Mouse (Mus musculus) right cerebral cortex, postnatal 36 days (tissue): ENCODE data around the gene Stmnd1.
"Not testable (repeated sequence)": the region's sequence is repeated elsewhere in the genome, so short reads cannot be mapped to it uniquely, and the experiment has no call there.

Experiments used
- DNase-seq, 2 experiments: peaks; one replicate each; pipeline ENCODE4 v3.0.0; 2022; ENCODE audit warnings: low spot score in 2 of 2, mixed read lengths in 1 of 2

Stmnd1 gene

DNA sequence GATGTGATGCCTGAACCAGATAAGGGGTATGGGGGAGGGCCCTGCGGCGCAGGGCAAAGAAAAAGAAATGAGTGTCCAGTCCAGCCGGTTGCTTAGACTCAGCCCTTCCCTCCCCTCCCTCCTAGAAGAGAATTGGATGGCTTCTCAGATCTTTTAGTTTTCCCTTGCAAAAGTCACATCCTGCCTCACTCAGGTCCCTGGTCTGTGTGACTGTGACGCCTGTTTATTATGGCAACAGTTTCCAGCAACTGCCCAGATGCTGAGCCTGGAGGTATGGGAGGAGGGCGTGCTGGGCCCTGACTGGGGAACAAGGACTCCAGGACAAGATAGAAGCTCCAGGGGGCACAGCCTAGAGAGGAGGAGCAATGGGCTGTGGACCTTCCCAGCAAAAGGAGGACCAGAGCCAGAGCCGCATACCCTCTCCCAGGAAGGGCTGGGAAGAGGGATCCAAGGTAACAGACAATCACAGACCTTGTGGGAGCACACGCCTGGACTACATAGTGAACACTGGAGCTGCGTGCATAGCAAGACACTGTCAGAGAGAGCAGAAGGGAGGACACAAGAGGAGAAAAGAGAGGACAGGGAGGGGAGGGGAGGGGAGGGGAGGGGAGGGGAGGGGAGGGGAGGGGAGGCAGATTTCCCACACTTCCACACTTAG lies at the start of gene Stmnd1:
Stmnd1 (plus strand) TSS at position 269 of the 658 bp plus-strand sequence.
- no peak for DNase-seq

DNA sequence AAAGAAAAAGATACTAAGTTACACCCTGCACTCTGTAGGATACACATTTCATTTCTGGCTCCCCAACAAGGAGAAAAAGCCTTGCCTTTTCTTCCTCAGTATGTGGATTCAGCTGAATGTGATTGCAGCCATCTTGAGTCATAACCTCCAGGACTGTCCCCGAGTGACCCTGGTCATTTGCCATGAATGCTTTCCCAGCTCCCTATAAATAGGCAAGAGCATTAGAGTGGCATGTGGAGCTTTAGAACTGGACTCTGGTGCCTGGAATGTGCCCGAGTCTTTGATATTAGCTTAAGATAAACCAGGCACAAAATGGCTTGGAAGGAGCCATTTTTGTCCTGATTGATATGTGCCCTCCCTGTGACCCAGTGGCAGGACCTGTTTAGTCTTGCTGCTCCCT lies 46.6 kb upstream of the Stmnd1 start:
- no peak for DNase-seq

DNA sequence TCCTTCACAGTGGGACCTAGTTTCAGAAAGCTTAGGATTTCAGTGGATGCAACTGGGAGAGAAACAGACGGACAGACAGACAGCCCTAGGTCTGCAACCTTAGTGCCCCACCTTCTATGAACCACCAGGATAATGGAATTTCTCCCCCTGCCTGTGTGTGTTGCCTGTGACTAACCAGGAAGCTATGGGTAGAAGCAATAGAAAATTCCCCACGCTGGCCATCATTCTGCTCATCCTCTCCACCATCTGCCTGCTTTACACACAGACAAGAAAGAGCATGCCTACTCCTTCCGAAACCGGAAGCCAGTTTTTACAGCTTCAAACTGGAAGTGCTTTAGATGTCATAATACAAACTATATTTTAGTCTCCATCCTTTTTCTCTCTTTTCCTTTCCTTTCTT lies 46.0 kb upstream of the Stmnd1 start:
- DNase-seq = no peak

DNA sequence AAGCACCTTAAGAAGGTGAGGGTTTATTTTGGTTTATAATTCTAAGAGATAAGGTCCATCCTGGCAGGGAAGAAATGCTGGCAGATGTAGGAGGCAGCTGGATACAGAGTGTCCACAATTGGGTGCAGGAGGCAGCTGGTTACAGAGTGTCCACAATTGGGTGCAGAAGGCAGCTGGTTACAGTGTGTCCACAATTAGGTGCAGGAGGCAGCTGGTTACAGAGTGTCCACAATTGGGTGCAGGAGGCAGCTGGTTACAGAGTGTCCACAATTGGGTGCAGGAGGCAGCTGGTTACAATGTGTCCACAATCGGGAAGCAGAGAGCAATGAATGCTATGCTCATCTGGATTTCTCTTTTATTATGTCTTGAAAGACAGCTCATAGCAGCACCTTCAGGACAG lies 44.8 kb upstream of the Stmnd1 start:
- not testable (repeated sequence) for DNase-seq

DNA sequence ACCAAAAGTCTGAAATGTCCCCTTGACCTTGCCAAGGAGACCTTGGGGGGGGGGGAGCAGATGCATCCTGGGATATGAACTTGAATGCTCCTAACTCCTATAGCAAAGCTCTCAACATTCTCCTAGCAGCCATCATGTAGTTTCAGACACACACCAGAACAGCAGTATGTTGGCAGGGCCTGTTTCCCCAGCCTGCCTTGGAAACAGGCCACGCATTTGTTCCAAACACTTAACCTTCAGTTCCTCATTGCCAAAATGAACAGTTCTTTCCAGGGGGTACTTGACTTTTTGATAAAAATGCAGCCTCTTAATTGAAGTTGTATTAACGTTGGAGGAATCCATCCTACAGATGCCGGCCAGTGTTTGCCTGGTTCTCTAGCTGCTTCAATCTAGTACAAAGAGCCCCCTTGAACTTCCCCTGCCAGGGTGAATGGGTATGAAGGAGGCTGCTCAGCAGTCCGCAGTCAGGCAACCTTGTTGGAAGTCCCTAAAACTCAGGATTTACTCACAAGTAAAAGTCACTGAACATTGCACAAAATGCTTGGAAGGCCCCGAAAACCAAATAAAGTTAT lies 41.9 kb upstream of the Stmnd1 start:
- no peak for DNase-seq

DNA sequence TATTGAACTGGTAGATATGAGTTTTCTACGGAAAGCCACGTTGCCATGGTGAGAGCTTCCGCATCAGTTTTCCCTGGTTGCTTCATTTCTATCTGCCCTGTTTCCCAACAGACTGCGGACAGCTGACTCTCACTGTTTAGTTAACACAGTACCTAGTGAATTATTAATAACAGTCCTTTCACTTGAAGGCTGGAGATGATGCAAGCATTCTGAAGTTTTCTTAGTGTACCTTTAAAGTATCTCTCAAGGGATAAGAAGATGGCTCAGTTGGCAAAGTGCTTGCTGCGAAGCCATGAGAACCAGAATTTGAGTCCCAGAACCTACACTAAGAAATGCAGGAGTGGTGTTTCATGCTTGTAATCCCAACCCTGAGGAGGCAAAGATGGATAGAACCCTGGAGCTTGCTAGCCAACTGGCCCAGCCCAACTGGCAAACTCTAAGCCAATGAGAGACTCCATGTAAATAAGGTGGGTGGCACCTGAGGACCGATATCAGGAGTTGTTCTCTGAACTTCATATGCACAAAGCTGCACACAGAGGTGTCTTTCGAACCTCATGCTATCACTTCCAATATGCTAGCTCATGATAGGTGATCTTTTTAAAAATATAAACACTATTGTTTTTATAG lies 35.7 kb upstream of the Stmnd1 start:
- no peak for DNase-seq

DNA sequence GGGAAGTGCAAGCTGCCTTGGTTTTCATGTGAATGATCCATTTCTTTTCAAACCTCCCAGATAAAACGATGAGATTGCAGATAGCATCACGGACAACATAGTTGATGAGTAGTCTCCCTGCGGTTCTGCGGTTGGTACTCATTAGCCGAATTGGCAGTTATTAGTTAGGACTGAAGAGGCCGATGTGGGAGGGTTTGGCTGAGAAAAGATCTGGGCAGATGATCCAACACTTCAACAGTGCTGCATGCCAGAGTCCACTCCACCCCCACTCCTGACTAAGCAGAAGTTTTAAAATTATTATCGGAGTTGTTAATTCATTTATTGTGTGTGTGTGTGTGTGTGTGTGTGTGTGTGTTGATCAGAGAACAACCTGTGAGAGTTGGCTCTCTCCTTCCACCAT lies 34.7 kb upstream of the Stmnd1 start:
- DNase-seq = no peak

DNA sequence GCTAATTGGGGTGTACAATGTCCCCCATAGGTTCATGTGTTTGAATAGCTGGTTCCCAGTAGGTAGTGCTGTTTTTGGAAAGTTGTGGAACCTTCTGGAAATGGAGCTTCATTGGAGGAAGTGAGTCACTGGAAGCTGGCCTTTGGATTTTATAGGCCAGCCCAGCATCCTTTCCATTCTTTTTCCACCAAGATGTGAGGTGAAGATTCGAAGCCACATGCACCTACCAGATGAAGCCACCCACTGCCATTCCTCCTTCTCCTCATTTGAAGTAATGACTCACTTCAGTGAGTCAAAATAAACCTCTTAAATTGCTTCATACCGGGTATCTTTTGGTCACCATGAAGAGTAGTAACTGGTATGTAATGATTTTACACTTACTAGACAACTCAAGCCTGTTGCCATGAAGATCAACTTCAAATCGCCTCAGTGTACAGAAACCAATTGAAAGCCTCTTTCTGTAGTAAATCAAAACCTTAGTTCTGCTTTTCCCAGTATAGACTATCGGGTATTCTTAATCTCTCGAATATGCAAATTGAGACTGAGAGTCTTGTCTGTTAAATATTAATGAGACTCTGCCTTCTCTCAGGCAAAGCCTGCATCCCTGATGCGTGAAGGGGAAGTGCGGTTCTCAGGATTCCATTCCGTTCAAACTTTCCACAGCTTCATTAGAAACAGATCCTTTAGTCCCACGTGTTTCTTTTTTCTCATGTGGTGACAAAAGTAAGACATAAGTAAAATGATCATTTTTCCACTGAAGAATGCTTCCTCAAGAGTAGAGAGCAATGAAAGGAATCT lies 31.9 kb upstream of the Stmnd1 start:
- DNase-seq = no peak

DNA sequence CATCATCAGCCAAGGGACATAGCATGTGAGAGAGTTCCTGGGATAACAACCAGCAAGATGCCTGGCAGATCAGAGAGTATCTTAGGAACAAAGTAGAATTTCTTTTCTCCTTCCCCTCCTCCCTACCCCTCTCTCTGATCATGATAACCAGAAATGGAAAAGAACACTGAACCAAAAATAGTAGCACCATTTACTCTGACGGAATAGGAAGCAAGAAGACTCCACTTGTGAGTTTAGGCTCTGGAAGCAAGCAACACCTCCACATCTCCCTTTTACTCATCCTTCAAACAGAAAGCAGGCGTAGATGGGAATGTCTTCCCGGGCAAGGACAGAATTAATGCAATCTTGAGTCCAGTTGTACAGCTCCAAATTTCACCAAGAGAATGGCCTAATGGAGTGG lies 19.8 kb upstream of the Stmnd1 start:
- peak in 1 of 2 experiments; percentile 39 for DNase-seq

DNA sequence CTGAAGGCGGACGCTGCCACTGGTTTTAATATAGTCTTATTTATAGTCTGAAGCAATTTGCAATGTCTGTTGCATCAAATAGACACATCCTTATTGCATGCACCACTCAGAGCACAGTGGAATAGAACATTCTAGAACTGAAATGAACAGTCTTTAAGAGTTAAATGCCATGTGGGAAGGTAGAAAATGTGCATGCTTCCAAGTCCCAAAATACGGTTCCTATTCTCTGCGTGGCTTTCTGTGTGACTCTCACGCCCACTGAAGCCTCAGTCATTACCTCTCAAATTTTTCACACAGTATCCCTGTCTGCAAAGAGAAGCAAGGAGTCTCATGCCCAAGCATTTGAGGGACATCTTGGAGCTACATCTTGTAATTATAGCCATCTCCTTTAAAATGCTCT lies 19.4 kb upstream of the Stmnd1 start:
- no peak for DNase-seq

DNA sequence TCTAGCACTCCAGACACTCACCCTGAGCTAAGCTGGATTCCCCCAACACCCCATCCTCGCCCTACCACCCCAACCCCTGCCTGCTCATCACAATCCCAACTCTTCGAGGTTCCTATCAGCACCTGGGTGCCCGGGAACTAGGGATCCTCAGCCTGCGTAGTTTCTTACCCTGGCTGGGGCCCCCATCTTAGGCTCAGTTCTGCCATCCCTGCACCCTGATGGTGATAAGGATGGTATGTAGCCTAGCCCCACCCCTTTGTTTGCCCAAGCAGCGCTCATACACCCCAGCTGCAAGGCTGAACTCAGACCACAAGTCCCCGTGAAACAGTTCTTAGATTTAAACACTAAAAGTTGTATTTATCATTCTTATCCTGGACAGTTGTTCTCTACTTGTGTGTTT lies 17.9 kb upstream of the Stmnd1 start:
- no peak for DNase-seq

DNA sequence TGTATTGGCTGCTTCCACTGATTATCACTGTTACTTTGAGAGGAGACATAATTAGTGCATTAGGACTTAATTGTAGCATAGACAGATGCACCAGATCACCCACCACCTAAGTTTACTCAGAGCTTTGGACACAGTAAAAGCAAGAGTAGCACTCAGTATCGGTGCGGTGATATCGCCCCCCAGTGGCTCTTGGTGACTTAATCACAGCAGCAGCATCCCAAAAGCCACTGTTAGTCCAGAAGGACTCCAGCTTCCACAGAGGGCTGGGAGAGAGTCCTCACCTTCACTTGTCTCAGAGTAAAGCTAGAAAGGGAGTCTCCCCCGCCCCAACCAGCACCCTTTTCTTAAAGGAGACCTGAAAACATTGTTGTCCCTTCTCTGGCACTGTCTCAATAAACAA lies 15.7 kb upstream of the Stmnd1 start:
- peak; percentile 51 to 68 for DNase-seq

DNA sequence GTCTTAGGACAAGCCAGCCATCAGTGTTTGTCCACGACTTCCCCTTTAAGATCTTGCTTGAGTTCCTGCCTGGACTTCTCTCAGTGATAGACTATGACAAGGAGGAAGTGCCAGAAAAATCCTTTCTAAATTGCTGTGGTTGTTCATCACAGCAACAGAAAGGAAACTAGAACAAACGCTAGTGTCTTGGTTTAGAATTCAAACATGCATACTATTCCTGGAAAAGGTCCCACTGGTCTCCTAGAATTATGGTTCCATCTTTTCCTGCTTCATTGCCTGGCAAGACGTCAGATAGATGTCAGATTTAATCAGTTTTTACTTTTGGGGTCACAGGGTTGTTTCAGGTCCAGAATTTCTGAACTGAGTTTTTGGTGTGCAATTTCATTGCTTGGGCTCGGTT lies 14.0 kb upstream of the Stmnd1 start:
- no peak for DNase-seq

DNA sequence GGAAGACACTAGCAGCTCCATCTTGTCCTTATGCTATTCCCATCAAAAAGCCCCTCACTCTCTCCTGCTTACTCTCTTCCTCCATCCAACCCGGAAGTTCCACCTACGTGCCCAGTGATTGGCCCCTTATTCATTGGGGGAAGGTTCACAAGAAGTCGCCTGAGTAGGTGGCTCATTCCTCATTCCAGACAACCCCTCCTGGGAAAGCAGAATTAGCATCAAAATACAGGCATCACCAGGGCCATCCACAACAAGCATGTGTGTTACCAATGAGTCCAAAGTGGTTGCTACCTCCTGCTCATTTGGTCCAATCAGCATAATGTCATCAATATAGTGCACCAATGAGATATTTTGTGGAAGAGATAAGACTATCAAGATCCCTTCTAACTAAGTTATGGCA lies 12.3 kb upstream of the Stmnd1 start:
- DNase-seq = no peak

DNA sequence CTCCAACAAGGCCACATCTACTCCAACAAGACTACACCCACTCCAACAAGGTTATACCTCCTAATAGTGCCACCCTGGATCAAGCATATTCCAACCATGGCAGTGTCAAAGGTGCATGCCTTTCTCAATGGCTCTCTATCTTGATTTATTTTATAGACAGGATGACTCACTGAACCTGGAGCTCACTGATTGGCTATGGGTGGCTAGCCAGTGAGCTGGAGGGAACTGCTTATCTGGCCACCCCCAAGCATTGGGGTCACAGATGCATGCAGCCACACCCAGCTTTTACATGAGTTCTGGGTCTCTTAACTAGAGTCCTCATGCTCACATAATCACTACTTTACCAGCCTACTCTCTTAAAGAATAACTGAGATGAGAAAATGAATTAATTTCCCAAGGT lies 5.7 kb upstream of the Stmnd1 start:
- no peak for DNase-seq

DNA sequence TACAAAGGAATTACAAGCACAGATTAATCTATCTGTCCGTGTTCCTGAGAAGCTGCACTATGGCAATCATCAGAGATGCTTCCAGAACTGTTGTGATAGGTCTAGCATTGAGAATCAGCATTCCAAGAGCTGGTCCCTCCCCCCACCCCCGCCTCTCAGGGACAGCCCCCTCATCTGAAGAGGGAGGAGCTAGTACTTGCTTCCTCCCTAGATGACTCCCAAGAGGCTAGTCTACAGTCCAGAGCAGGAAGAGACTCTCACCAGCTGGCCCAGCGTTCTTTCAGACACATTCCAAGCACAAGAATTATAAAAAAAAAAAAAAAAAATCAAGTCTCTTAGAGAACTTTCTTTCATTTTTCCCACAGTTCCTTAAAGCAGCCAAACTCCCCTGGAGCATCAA lies 5.2 kb upstream of the Stmnd1 start:
- no peak for DNase-seq

DNA sequence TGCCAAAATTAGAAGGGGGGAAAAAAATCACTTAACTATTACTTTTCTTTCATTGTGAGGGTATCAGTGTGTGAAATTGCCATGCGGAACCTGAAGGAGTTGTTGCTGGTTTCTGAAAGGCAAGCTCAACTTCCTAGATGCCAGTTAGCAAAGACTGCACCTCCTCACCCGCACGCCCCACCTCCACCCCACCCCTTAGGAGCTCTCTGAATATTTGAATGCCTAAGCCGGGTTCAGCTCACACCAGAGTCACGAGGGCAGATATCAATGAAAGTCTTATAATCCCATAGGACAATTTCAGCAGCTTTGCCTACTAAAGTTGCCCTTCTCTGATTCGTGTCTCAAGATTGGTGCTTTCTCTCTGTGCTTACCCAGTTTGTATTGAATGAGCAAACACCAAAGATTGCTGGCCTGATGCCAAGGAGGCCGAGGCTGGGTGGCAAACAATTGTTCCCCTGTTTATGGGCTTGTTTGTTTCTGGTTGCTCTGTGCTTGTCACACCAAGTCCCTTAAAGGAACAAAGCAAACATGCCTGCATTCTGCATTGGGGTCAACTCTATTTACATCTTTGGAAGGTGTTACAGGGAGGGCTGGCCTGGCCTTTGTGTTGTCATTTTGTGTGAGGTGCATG lies 4.6 kb upstream of the Stmnd1 start:
- peak; percentile 32 to 39 for DNase-seq

DNA sequence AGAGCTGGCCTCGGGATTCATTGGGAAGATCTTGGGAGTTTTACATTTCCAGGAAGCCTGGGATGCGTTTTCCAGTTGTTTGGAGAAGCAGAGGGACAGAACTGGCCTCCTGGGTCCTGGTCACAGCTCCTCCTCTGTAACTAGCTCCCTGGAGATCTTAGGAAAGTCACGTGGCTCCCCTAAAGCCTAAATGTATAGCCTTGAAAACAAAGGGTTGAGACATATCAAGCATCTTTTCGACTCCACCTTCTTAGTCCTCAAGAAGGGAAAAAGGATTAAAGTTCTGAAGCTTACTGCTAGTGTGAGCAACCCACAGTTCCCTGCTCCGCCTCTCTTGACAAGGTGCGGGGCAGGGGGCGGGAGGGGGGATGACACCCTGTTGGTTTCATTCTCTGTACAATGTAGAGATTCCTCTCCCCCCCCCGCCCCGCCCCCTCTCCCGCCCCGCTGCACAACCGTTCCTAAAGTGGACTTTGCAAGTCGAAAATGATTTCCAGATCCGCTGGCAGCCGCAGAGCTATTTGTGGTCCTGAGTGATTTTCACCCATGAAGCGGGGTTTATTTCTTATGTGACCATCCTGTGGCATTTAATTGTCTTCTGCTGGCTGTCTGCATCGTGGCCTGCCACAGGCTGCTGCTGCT lies 589 bp upstream of the Stmnd1 start:
- no peak for DNase-seq

DNA sequence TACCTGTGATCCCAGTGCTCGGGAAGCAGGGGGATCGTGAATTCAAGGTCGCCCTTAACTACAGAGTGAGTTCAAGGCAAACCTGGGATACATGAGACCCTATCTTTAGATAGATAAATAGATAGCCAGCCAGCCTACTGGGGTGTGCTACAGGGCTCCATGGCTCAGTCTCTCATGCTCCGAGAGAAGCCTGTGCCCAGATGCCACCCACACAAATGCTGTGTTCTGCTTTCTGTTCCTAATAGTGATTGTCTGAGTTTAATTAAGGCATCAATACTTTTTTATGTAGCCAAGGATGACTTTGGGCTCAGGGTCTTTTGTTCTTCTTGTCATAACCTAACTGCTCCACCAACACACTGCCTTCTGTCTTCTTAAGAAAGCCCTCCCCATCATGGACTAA lies 2.2 kb downstream of the Stmnd1 start:
- no peak for DNase-seq

DNA sequence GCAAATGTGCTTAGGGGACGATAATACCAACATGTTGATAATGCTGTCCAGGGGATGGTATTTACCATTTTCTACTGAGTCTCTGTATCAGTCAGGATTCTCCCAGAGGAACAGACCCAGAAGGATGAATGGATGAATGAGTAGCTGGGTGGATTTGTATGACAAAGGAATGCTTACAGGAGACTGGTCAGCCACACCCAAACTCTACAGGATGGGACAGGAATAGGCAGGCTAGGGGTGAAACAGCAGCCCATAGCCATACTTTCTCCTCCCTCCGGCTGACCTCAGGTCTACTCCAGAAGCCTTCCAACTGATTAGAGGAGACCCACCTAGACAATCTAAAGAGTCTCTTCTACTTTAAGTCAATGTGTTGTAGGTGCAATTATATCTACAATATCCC lies 9.0 kb downstream of the Stmnd1 start:
- DNase-seq = no peak

DNA sequence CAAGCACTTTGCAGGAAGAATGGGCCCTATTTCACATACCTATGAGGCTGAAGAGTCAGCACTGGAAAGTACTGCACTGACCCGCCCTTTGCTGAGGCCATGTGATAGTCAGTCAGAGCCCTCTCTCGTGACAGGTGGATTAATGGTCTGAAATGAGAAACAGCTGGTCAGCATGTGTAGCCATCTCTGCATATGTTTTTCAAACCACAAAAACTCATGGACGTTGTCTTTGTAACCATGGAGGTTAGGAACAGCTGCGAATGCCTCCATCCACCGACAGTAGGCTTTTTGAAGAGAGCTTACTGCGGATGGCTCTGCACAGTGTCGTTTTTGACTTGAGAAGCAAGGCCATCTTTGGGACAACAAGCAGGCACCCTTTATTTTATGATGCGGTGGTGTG lies 14.3 kb downstream of the Stmnd1 start:
- no peak for DNase-seq

DNA sequence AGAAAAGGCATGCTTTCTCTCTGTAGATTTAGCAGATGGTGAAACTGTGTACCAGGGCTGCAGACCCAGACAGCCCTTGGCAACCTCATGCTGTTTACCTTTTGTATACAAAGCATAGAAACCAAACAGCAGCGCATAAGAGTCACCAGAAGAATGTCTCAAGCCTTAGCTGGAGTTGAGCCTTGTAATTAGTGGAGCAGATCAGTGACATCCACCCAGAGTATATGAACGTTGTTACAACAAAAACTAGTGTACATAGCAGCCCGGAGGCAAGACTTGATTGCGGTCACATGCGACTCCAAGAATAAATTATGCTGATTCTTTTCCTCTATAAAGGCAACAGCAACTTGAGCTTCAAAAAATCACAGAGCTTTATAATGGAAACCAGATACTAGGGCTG lies 14.9 kb downstream of the Stmnd1 start:
- DNase-seq = no peak
